Mouse (Mus musculus) stomach, postnatal 0 days (tissue): Measurements from ENCODE around the gene Celf5. TPM values are rescaled to one million over a fixed set of nuclear protein-coding genes. Genes with fewer than 3 reads are reported as not detected.

Experiments used
- ATAC-seq: fragments of 200-750 bp; cut with Nextera tagmentation; 2 replicates; pipeline ENCODE4 v1.8.0; 2017; ENCODE audit not compliant: low FRiP score, low TSS enrichment
- DNase-seq: peaks from one replicate; pipeline ENCODE4 v3.0.0-alpha.2; 2016; ENCODE audit warnings: low spot score
- H3K27ac ChIP-seq: fragments of 300-500 bp; sonication (generic); replicated peaks from 2 replicates; pipeline ENCODE4 v1.5.1; 2014; ENCODE audit warnings: mild to moderate bottlenecking, control low read depth
- H3K27me3 ChIP-seq: fragments of 300-500 bp; sonication (generic); 2 replicates; pipeline ENCODE4 v1.6.1; 2014; ENCODE audit warnings: low read length; ENCODE audit not compliant: control insufficient read depth, insufficient read depth
- H3K36me3 ChIP-seq: fragments of 300-500 bp; sonication (generic); 2 replicates; pipeline ENCODE4 v1.6.1; 2014; ENCODE audit warnings: low read length, mixed read lengths; ENCODE audit not compliant: control insufficient read depth, insufficient read depth
- H3K4me1 ChIP-seq: fragments of 300-500 bp; sonication (generic); replicated peaks from 2 replicates; pipeline ENCODE4 v1.6.1; 2014; ENCODE audit warnings: antibody characterized with exemption; ENCODE audit not compliant: control insufficient read depth, insufficient read depth
- H3K4me2 ChIP-seq: fragments of 300-500 bp; sonication (generic); replicated peaks from 2 replicates; pipeline ENCODE4 v1.6.1; 2014; ENCODE audit warnings: low read depth, mild to moderate bottlenecking, control low read depth, moderate library complexity
- H3K4me3 ChIP-seq: fragments of 300-500 bp; sonication (generic); 2 replicates; pipeline ENCODE4 v1.5.1; 2014; ENCODE audit warnings: low read depth, low read length, control low read depth
- H3K9ac ChIP-seq: fragments of 300-500 bp; sonication (generic); 2 replicates; pipeline ENCODE4 v1.6.1; 2014; ENCODE audit warnings: mild to moderate bottlenecking, low read length, control low read depth, mixed read lengths
- H3K9me3 ChIP-seq: fragments of 300-500 bp; sonication (generic); 2 replicates; pipeline ENCODE4 v1.6.1; 2016; ENCODE audit warnings: low read length; ENCODE audit not compliant: control insufficient read depth
- CTCF ChIP-seq: IDR thresholded peaks from 2 replicates; pipeline ENCODE4 v1.5.1; 2016; ENCODE audit warnings: antibody characterized with exemption, low read depth, mild to moderate bottlenecking, moderate library complexity
- EP300 ChIP-seq: optimal IDR thresholded peaks from 2 replicates; pipeline ENCODE3; 2016; ENCODE audit warnings: antibody characterized with exemption
- WGBS: fragments of 180-500 bp; shearing (Covaris S2); extraction: QIAGEN DNeasy Blood & Tissue Kit; methylation state at CpG from one replicate; pipeline ENCODE4 v1.1.7; 2014; 5-methylcytosine and 5-hydroxymethylcytosine counted together
- polyA plus RNA-seq: library from polyadenylated mRNA; unstranded; fragments of >200 nt; fragmentation: Nextera tagmentation; extraction: Ambion mirVana; gene quantifications from 2 replicates; pipeline ENCODE4 v1.2.1, GENCODE M21; 2015

Gene Celf5
- polyA plus RNA-seq, 1 experiment from 2014 or later = 0.62 TPM

DNA sequence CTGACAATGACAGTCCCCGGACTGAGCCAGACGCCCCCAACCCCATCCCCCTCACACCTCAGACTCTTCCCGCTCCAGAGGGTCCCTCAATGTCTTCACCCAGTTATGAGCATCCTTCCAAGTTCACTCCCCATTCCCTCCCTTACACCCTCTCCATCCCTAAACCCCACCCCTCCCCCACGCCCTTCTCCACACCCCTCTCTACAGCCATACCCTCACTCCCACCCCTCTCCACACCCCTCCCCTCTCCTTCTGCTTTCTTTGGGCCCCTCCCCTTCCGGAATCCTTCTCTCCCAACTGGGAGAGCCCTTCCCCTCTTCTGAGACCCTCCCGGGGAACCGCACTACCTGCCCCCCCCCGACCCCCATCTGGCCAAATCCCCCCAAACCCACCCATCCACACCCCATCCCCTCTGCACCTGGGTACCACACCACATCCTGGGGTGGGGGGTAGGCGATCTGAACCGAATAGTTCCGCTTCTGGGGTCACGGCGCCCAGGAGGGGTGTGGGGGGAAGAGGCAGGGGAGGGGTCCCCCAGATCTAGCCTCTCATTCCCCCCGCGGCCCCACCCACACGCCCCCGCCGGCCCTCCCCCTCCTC lies 10.0 kb downstream of the Celf5 start:
- Histone ChIP-seq H3K36me3 (no peaks in the 10 kb centered on the region), H3K4me3 (no peak overlapping the region), H3K9ac (no peak overlapping the region), H3K27ac (no peak overlapping the region), H3K4me2 (no peak overlapping the region), H3K9me3 (no peaks in the 10 kb centered on the region), H3K4me1 (no peaks in the 10 kb centered on the region), H3K27me3 (peaks cover 4% of the 10 kb centered on the region; the same call in 1 of the 2 replicates)
- no peak for ATAC-seq
- TF ChIP-seq CTCF (no peak), EP300 (no peak)
- WGBS = 7% methylated on average over 16 of the region's 18 CpGs
- no peak for DNase-seq

- no peak overlapping the region for H3K27ac ChIP-seq
- H3K27me3 ChIP-seq = peaks cover 4% of the 10 kb centered on the region; the same call in 1 of the 2 replicates
- ATAC-seq (no peak), DNase-seq (no peak)
- H3K9ac ChIP-seq = no peak overlapping the region
- H3K4me3 ChIP-seq = no peak overlapping the region
- no peaks in the 10 kb centered on the region for H3K4me1 ChIP-seq
- no peak overlapping the region for H3K4me2 ChIP-seq
- 48% methylated on average over 18 of the region's 18 CpGs for WGBS
- no peaks in the 10 kb centered on the region for H3K36me3 ChIP-seq
- TF ChIP-seq CTCF (no peak), EP300 (no peak)
- no peaks in the 10 kb centered on the region for H3K9me3 ChIP-seq
Measured at GRCm38 (mm10) chr10:81470454-81470853, 12.1 kb downstream of the Celf5 start.

DNA sequence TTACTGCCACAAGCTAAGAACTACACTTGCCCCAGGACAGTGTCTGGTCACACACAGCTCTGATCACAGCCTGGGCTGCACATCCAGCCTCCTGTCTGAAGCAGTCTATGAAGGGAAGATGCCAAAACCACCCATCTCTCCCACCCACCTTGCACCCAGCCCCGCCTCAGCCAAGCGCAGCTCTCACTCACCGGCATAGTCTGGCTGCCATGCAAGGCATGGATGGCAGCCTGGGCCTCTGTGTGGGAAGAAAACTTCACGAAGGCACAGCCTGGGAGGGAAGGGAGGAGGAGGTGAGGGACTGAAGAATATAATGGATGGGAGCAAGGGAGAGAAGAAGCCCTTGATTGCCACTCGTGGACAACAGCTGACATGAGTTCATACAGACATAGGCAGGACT lies 13.3 kb downstream of the Celf5 start:
- H3K4me1 ChIP-seq = 0 out of 2 replicates have a peak, but pooled peaks cover 3% of the 10 kb centered on the region
- WGBS = 64% methylated on average over 5 of the region's 5 CpGs
- ATAC-seq (no peak), DNase-seq (no peak)
- no peaks in the 10 kb centered on the region for H3K9me3 ChIP-seq
- H3K9ac ChIP-seq = no peak overlapping the region
- no peak overlapping the region for H3K27ac ChIP-seq
- no peak overlapping the region for H3K4me2 ChIP-seq
- TF ChIP-seq CTCF (no peak), EP300 (no peak)
- no peaks in the 10 kb centered on the region for H3K36me3 ChIP-seq
- H3K4me3 ChIP-seq = no peak overlapping the region
- peaks cover 3% of the 10 kb centered on the region; the same call in 1 of the 2 replicates for H3K27me3 ChIP-seq

DNA sequence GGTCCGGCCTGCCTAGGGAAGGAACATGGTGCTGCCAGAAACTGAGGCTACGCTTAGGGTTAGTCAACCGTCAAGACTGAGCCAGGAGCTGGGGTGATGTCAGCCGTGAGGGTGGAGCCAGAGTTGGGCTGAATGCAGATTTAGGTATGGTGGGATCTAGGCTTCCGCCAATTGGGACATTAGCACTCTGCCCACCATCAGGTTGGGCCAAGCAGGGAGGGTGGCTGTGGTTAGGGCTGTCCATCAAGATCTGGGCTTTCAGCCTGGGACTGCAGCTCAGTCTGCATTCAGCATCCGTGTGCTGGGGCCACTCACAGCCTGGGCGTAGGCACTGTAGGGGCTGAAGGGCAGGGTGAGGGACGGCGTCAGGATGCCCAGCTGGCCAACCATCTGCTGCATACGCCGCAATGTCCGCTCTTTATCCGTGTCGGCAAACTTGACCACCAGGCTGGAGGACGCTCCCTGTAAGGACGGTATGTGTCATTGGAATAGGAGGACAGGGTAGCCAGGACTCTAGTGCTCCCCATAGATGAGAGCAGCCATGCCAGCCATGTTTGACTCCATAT lies 14.8 kb downstream of the Celf5 start:
- no peak for DNase-seq
- 83% methylated on average over 16 of the region's 16 CpGs for WGBS

GRCm38 (mm10) chr10:81466881-81467280 lies 15.6 kb downstream of the Celf5 start:
- 0 out of 2 replicates have a peak, but pooled peaks cover 3% of the 10 kb centered on the region for H3K4me1 ChIP-seq
- no peak overlapping the region for H3K9ac ChIP-seq
- 59% methylated on average over 14 of the region's 14 CpGs for WGBS
- no peak for ATAC-seq
- no peak overlapping the region for H3K27ac ChIP-seq
- H3K36me3 ChIP-seq = no peaks in the 10 kb centered on the region
- TF ChIP-seq CTCF (no peak), EP300 (no peak)
- H3K4me2 ChIP-seq = no peak overlapping the region
- no peak overlapping the region for H3K4me3 ChIP-seq
- no peaks in the 10 kb centered on the region for H3K9me3 ChIP-seq
- no peak for DNase-seq
- H3K27me3 ChIP-seq = peaks cover 7% of the 10 kb centered on the region

More for the DNA sequence above, 14.8 kb downstream of the Celf5 start:
- Histone ChIP-seq H3K27me3 (peaks cover 3% of the 10 kb centered on the region), H3K4me3 (no peak overlapping the region), H3K36me3 (no peaks in the 10 kb centered on the region), H3K4me1 (0 out of 2 replicates have a peak, but pooled peaks cover 3% of the 10 kb centered on the region), H3K9me3 (no peaks in the 10 kb centered on the region), H3K9ac (no peak overlapping the region), H3K27ac (no peak overlapping the region), H3K4me2 (no peak overlapping the region)
- no peak for ATAC-seq
- no peak for TF ChIP-seq CTCF
- no peak for TF ChIP-seq EP300

GRCm38 (mm10) chr10:81466066-81466465 lies 16.4 kb downstream of the Celf5 start:
- Histone ChIP-seq H3K9me3 (no peaks in the 10 kb centered on the region), H3K4me3 (no peak overlapping the region), H3K27ac (no peak overlapping the region), H3K36me3 (no peaks in the 10 kb centered on the region), H3K4me2 (no peak overlapping the region), H3K27me3 (peaks cover 7% of the 10 kb centered on the region), H3K9ac (no peak overlapping the region), H3K4me1 (0 out of 2 replicates have a peak, but pooled peaks cover 3% of the 10 kb centered on the region)
- DNase-seq = no peak
- TF ChIP-seq EP300 (no peak), CTCF (no peak)
- ATAC-seq = no peak
- 52% methylated on average over 2 of the region's 2 CpGs for WGBS
